In the genomic region with DNA sequence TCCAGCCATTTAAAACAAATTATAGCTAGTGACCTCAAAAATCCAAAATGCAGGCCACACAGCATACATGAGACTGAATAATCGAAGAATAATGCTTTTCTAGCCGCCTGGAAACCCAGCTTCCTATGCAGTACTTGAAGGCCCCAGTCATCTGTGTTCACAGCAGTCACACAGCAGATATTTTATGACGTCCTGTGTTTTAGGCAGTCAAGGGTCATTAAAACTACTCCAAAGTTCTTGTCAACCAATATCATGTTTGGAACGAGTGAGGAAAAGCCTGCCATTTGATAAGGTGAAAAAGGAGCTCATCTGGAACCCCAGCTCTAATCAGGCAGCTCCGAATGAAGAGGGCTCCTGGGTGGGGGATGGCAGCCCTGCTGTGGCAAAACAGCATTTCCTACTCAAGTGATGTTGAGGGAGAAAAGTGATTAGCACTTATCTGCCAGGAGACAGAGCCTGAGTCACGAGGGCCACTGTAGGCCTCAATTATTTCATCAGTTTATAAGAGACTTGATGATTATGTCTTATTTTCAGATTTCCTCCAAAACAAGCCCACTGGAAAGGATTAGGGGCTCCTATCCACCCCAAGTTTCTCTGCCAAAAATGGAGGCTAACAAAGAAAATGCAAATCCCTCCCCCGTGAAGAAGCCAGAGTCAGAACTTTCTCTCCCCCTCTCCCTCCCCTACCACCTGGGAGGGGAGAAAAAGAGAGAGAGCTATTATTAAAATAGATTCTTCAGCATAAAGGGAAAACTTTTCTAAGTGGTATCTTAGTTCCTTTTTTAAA, we compare ENCODE assay signal across 9 mouse cellular contexts. TPM values are rescaled to one million over a fixed set of nuclear protein-coding genes. Genes with fewer than 3 reads are reported as not detected.
DNase-seq lines count a peak whose midpoint lies in the region; ATAC-seq and TF ChIP-seq lines count a peak whose summit lies in the region.
"Had no signal": no experiment of that assay in that cellular context is flagged by ENCODE, and none has a peak within 500 bp of the region (broad histone marks: within the 10 kb centered on the region; RNA-seq: fewer than 3 reads in every experiment).

No protein-coding gene starts in this region.

- 12% methylated on average over 7 of the region's 7 CpGs for WGBS in heart, embryonic 14.5 days
- 19% methylated on average over 7 of the region's 7 CpGs for WGBS in forebrain, embryonic 16.5 days
- 14% methylated on average over 7 of the region's 7 CpGs for WGBS in liver, embryonic 16.5 days (ENCODE audit: insufficient replicate concordance)

- no peak for ATAC-seq in heart, embryonic 14.5 days (ENCODE audit: insufficient number of reproducible peaks, insufficient read depth, low FRiP score, low read depth)
- peak; percentile 73 for ATAC-seq in G1E (ENCODE audit: extremely low read depth, insufficient number of reproducible peaks, low FRiP score, poor library complexity, severe bottlenecking)
- no peak for ATAC-seq in forebrain, embryonic 16.5 days
- peak; percentile 47 for ATAC-seq in liver, embryonic 16.5 days (ENCODE audit: low read depth)
- ATAC-seq: Patski had no signal

- peak overlapping the region; percentile 98 for H3K9ac ChIP-seq in heart, embryonic 14.5 days (ENCODE audit: low read length)
- H3K9ac ChIP-seq in forebrain, embryonic 16.5 days (replicated peaks; ENCODE audit: low read depth, low read length), result 0 out of 2 replicates have a peak overlapping the region, but pooled peaks have one; percentile 5
- H3K9ac ChIP-seq in liver, embryonic 16.5 days (ENCODE audit: low read depth, low read length), result peak overlapping the region; percentile 17; the same call in 1 of the 2 replicates

- peak overlapping the region; percentile 57 to 61 for H3K27ac ChIP-seq in heart, embryonic 14.5 days (replicated peaks in 1 of 2; ENCODE audit: control insufficient read depth in 1 of 2, insufficient read depth in 1 of 2, low read depth in 2 of 2, low read length in 2 of 2)
- H3K27ac ChIP-seq in forebrain, embryonic 16.5 days (ENCODE audit: low read length), result no peak overlapping the region
- peak overlapping the region; percentile 90 for H3K27ac ChIP-seq in liver, embryonic 16.5 days (ENCODE audit: low read length)

- DNase-seq in heart, adult 18-20 months, result no peak
- DNase-seq in G1E (ENCODE audit: low spot score), result peak; percentile 52
- no peak for DNase-seq in adrenal gland, adult 2 months
- DNase-seq in cerebellum, postnatal 36 days, result no peak
- DNase-seq in gastrocnemius, postnatal 25 days, result no peak

- H3K4me1 ChIP-seq in heart, embryonic 14.5 days (ENCODE audit: control insufficient read depth in 2 of 2, insufficient read depth in 2 of 2, low read length in 2 of 2), result peaks cover 22 to 52% of the 10 kb centered on the region in 2 experiments
- peaks cover 72% of the 10 kb centered on the region for H3K4me1 ChIP-seq in G1E (ENCODE audit: insufficient read depth, low read depth, low read length)
- peaks cover 43% of the 10 kb centered on the region for H3K4me1 ChIP-seq in forebrain, embryonic 16.5 days (replicated peaks; ENCODE audit: control insufficient read depth, insufficient read depth, low read length)
- H3K4me1 ChIP-seq in liver, embryonic 16.5 days (ENCODE audit: control insufficient read depth, low read depth, low read length), result peaks cover 67% of the 10 kb centered on the region

- H3K36me3 ChIP-seq in heart, embryonic 14.5 days (ENCODE audit: control insufficient read depth, insufficient read depth, low read length), result peaks cover 8% of the 10 kb centered on the region; the same call in 1 of the 2 replicates
- H3K36me3 ChIP-seq in G1E (replicated peaks), result peaks cover 52% of the 10 kb centered on the region
- H3K36me3 ChIP-seq in forebrain, embryonic 16.5 days (ENCODE audit: control insufficient read depth, insufficient read depth), result no peaks in the 10 kb centered on the region
- H3K36me3 ChIP-seq in liver, embryonic 16.5 days (ENCODE audit: control insufficient read depth, insufficient read depth), result no peaks in the 10 kb centered on the region

- no peak for TF ChIP-seq CTCF in G1E (IDR thresholded peaks at IDR 0.05; ENCODE audit: low read depth, low read length)

- peak overlapping the region; percentile 76 for H3K4me2 ChIP-seq in heart, embryonic 14.5 days (ENCODE audit: low read length)
- H3K4me2 ChIP-seq in forebrain, embryonic 16.5 days (ENCODE audit: low read length), result no peak overlapping the region
- H3K4me2 ChIP-seq in liver, embryonic 16.5 days (ENCODE audit: low read depth, low read length), result peak overlapping the region; percentile 92

- no peaks in the 10 kb centered on the region for H3K27me3 ChIP-seq in heart, embryonic 14.5 days (ENCODE audit: control insufficient read depth, insufficient read depth, low read length)
- no peaks in the 10 kb centered on the region for H3K27me3 ChIP-seq in G1E (ENCODE audit: insufficient read depth, low read length)
- no peaks in the 10 kb centered on the region for H3K27me3 ChIP-seq in forebrain, embryonic 16.5 days (replicated peaks; ENCODE audit: control insufficient read depth, insufficient read depth, low read length)
- no peaks in the 10 kb centered on the region for H3K27me3 ChIP-seq in liver, embryonic 16.5 days (ENCODE audit: control insufficient read depth, insufficient read depth, low read depth, low read length)
- H3K27me3 ChIP-seq: Patski had no signal

- H3K9me3 ChIP-seq in heart, embryonic 14.5 days (ENCODE audit: control insufficient read depth, low read length), result no peaks in the 10 kb centered on the region
- H3K9me3 ChIP-seq in G1E (replicated peaks), result no peaks in the 10 kb centered on the region
- no peaks in the 10 kb centered on the region for H3K9me3 ChIP-seq in forebrain, embryonic 16.5 days (ENCODE audit: control insufficient read depth, low read length)
- H3K9me3 ChIP-seq in liver, embryonic 16.5 days (replicated peaks; ENCODE audit: control insufficient read depth, low read length), result no peaks in the 10 kb centered on the region

- peak overlapping the region in 1 of 2 experiments; percentile 94; a peak in 3 of 4 replicates for H3K4me3 ChIP-seq in heart, embryonic 14.5 days (ENCODE audit: control insufficient read depth in 1 of 2, insufficient read depth in 1 of 2, low read depth in 1 of 2, low read length in 2 of 2)
- peak overlapping the region; percentile 45; the same call in 1 of the 2 replicates for H3K4me3 ChIP-seq in G1E (ENCODE audit: low read depth, low read length)
- no peak overlapping the region for H3K4me3 ChIP-seq in forebrain, embryonic 16.5 days (replicated peaks; ENCODE audit: low read length)
- H3K4me3 ChIP-seq in liver, embryonic 16.5 days (ENCODE audit: low read depth, low read length), result peak overlapping the region; percentile 13; the same call in 1 of the 2 replicates

RNA-seq across cellular contexts. Expression of a gene that starts 19.2 kb away (rescaled TPM):
- polyA plus RNA-seq in heart, embryonic 14.5 days (2014; fragmentation: Nextera tagmentation; extraction: Ambion mirVana), result 3.3 and 3.4 TPM in 2 replicates
- total RNA-seq in heart, adult 18-20 months (2021), result 10 to 100 TPM in 1 of 2 experiments, 1 to 10 TPM in 1; 7.5 to 10.2 TPM
- 46.0 and 65.0 TPM in 2 replicates for total RNA-seq in G1E (2014; fragmentation: Nextera tagmentation)
- total RNA-seq in G1E (2017), result 46.1 and 46.2 TPM in 2 replicates
- polyA plus RNA-seq in G1E (2012), result 18.7 and 22.0 TPM in 2 replicates
- 1.4 and 1.5 TPM in 2 replicates for polyA plus RNA-seq in forebrain, embryonic 16.5 days (2015; fragmentation: Nextera tagmentation; extraction: Ambion mirVana)
- 4.2 and 5.7 TPM in 2 replicates for polyA plus RNA-seq in liver, embryonic 16.5 days (2015; fragmentation: Nextera tagmentation; extraction: Ambion mirVana)
- total RNA-seq in adrenal gland, adult 2 months (2021), result 10 to 100 TPM; 16.4 to 23.1 TPM
- polyA plus RNA-seq in adrenal gland, adult 2 months (2012; rRNA removed), result 10.1 and 10.8 TPM in 2 replicates
- total RNA-seq in gastrocnemius, postnatal 25 days (2021), result 1 to 10 TPM; 7.0 to 7.2 TPM

Comparison
In these comparisons a context has a peak if more than half of its experiments do, and no peak if none do; other contexts are left out.
1. ATAC-seq: peak in G1E (single experiment) and liver, embryonic 16.5 days (single experiment); none in heart, embryonic 14.5 days (single experiment) and forebrain, embryonic 16.5 days (single experiment).
2. H3K9ac ChIP-seq: peak in every context shown above with its lines; median percentile 98 in heart, embryonic 14.5 days; 17 in liver, embryonic 16.5 days; 5 in forebrain, embryonic 16.5 days.